Mouse (Mus musculus): Measurements from ENCODE around the gene Dedd. TPM values are rescaled to one million over a fixed set of nuclear protein-coding genes. Genes with fewer than 3 reads are reported as not detected.
"Not testable (repeated sequence)": the region's sequence is repeated elsewhere in the genome, so short reads cannot be mapped to it uniquely, and the experiment has no call there.

Dedd gene
- polyA plus RNA-seq, 1 experiment from 2014 or later, result 21.9 TPM

DNA sequence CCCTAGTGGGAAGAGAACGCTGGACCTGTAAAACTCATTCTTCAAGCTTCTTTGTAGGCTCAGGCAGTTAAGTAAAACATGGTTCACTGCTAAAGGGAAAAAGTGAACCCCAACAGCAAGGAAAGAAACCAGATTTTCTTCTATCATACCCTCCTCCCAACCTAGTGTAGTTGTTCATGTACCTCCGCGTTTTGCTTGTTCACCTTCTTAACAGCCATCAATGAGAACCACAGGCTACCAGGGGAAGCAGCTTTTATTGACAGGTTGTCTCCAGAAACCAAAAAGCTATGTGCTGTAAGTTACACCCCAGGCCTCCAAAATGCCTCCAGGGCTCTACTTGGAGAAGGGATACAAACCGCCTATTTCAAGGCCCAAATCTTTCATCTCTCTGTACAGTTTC, 40.6 kb upstream of the Dedd start:
- WGBS (ENCODE audit: missing documents), result 72% methylated on average over 4 of the region's 4 CpGs

DNA sequence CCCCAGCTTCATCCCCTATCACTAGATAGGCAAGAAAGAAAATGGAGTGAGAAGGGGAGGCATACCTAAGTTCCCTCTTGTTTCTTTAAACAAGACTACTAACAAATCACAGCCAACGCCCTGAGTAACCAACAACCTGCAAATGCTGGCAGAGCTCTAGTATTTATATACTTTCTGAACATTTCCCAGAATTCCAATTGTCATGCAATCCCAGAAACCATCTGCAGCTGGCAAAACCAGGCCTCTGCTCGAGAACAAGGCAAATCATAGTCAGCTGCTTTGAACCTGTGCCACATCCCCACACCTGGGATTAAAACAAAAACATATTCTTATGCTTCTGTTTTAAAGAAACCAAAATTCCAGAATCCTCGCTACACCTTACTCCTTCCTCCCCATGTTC, 35.6 kb upstream of the Dedd start:
- Histone ChIP-seq H3K4me3 (ENCODE audit: inconsistent target) (peak overlapping the region; percentile 98; the same call in 1 of the 2 replicates), H3K79me2 (ENCODE audit: inconsistent target) (peaks cover 40% of the 10 kb centered on the region), H3K27ac (no peak overlapping the region), H3K36me3 (ENCODE audit: inconsistent target) (peaks cover 15% of the 10 kb centered on the region; the same call in 1 of the 2 replicates)
- WGBS (ENCODE audit: missing documents), result 98% methylated on average over 3 of the region's 3 CpGs

More for the DNA sequence above, 40.6 kb upstream of the Dedd start:
- peaks cover 15% of the 10 kb centered on the region; the same call in 1 of the 2 replicates for H3K36me3 ChIP-seq (ENCODE audit: inconsistent target)
- no peak overlapping the region for H3K4me3 ChIP-seq (ENCODE audit: inconsistent target)
- no peak overlapping the region for H3K27ac ChIP-seq
- H3K79me2 ChIP-seq (ENCODE audit: inconsistent target), result peaks cover 43% of the 10 kb centered on the region

DNA sequence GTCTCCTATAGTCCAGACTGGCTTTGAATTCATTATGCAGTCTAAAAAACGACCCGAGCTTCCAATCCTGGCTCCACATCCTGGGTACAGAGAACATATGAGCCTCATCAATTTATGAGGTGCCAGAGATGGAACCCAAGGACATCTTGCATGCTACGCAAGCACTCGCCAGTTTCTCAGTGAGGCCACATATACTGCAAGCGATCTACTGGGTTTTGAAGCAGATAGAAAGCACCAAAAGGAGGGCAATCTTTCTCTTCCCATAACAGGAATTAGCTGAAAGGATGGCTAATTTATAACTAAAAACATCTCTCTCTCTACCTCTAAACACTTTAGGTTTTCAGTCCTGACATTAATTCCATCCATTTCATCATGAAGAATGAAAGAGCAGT, 35.0 kb upstream of the Dedd start:
- peaks cover 40% of the 10 kb centered on the region for H3K79me2 ChIP-seq (ENCODE audit: inconsistent target)
- peaks cover 12% of the 10 kb centered on the region; the same call in 1 of the 2 replicates for H3K36me3 ChIP-seq (ENCODE audit: inconsistent target)
- WGBS (ENCODE audit: missing documents), result 50% methylated on average over 5 of the region's 5 CpGs
- peak overlapping the region; percentile 96 for H3K27ac ChIP-seq
- peak overlapping the region; percentile 98 for H3K4me3 ChIP-seq (ENCODE audit: inconsistent target)

DNA sequence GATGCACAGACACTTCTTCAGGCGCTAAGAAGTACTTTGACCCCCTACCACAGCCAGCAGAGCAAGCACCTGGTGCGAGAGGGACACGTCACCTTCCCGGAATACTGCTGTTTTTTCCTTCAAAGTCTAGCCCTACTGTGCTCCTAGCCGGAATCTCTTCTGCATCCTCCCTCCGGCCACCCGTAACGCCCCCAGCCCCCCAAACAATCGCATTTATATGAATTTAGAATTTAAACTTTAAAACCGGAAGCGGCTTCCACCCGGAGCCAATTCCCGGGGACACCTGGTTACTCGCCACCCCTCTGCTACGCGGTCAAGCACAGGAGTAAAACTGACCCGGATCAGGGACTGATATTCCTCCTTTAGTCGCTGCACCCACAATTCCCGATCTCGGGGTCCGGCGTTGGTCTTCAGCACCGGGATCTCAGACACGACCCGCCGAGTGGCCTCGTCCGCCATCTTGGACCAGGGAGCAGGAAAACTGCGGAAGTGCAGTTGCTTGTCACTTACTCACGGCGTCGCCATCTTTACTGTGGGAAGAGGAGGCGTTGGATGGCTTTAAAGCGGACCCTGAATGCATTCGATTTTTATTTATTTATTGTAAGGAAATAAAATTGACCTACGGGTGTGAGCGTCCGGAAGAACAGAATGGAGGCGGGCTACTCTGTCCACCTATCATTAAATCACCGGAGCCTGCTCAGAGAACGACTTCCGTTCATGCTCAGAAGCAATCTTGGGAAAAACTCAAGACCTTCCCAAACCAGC, 34.5 kb upstream of the Dedd start, which contains the start of gene Ufc1:
Gene Ufc1 (minus strand): TSS at position 727 of the 765 bp plus-strand sequence.
- WGBS (ENCODE audit: missing documents), result under 1% methylated on average over 42 of the region's 42 CpGs
- H3K4me3 ChIP-seq (ENCODE audit: inconsistent target), result peak within 1 kb of the TSS; percentile 98
- peaks cover 40% of the 10 kb centered on the region for H3K79me2 ChIP-seq (ENCODE audit: inconsistent target)
- peaks cover 6% of the 10 kb centered on the region; the same call in 1 of the 2 replicates for H3K36me3 ChIP-seq (ENCODE audit: inconsistent target)
- peak within 1 kb of the TSS; percentile 96 for H3K27ac ChIP-seq

DNA sequence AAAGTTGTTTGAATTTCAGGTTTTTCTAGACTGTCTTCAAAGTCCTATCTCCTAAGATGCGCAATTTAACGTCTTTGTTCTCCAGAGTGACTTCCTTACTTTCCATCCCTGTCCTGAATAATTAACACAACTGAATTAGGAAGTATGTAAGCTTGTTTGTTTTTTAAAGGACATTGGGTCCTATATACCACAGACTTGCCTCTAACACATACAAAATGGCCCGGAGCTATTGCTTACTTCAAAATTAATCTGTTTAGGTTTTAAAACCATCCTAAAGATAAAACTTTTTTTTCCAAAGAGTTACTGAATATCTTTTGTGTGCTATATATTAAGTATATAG, 33.9 kb upstream of the Dedd start:
- 18% methylated on average over 3 of the region's 3 CpGs for WGBS (ENCODE audit: missing documents)

DNA sequence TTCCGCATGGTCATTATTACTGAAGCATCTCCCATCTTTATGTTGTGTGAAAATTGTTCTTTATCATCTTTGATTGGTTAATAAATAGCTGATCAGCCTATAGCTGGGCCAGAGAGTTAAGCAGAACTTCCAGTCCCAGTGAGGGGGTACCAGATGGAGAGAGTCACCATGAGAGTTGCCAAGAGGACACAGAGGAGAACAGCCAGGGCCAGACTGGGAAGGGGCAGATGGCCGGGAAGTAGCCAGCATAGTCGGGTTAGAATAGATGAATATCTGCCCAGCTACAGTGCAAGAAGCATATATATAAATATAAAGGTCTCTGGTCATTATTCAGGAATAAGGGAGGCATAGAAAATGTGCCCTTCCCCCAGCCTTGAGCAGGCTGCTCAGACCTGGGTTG, 30.7 kb upstream of the Dedd start:
- no peaks in the 10 kb centered on the region for H3K36me3 ChIP-seq (ENCODE audit: inconsistent target)
- WGBS (ENCODE audit: missing documents), result 95% methylated on average over 3 of the region's 3 CpGs
- H3K27ac ChIP-seq, result no peak overlapping the region
- no peak overlapping the region for H3K4me3 ChIP-seq (ENCODE audit: inconsistent target)
- H3K79me2 ChIP-seq (ENCODE audit: inconsistent target), result peaks cover 12% of the 10 kb centered on the region

More for the DNA sequence above, 33.9 kb upstream of the Dedd start:
- peak overlapping the region; percentile 98 for H3K4me3 ChIP-seq (ENCODE audit: inconsistent target)
- peaks cover under 1% of the 10 kb centered on the region; the same call in 1 of the 2 replicates for H3K36me3 ChIP-seq (ENCODE audit: inconsistent target)
- H3K27ac ChIP-seq, result peak overlapping the region; percentile 96
- H3K79me2 ChIP-seq (ENCODE audit: inconsistent target), result peaks cover 40% of the 10 kb centered on the region

DNA sequence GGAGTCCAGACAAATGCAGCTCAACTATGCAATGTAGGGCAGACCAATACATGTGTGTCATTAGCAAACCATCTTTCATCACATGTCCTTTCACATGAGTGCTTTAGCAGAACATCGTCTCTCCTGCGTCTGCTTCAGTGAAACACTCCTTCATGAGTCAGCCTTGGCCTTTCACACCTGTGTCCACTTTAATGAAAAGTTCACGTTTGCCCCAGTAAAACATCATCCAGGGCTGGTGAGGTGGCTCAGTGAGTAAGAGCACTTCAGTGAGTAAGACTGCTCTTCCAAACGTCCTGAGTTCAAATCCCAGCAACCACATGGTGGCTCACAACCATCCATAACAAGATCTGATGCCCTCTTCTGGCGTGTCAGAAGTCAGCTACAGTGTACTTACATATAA, 22.8 kb upstream of the Dedd start:
- H3K79me2 ChIP-seq (ENCODE audit: inconsistent target); H3K27ac ChIP-seq: not testable (repeated sequence)
- 82% methylated on average over 4 of the region's 5 CpGs for WGBS (ENCODE audit: missing documents)

DNA sequence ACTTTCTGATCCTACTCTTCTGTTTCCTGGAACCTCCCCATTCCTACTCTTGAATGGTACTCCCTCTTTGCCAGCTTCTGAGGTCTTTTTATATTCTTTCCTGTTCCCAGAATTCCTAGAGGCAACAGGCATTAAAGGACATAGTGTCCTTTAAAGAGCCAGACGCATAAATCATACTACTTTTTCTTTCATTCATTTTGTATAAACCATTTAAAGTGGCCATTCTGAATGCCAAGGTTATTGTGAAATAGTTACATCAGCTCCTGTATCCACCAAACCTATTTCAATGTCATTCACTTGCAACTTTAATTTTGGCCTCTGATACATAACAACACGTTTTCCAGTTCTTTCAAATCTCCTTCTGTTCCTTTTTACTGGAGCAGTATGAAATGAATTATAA, 19.6 kb upstream of the Dedd start:
- Histone ChIP-seq H3K79me2 (ENCODE audit: inconsistent target) (no peaks in the 10 kb centered on the region), H3K36me3 (ENCODE audit: inconsistent target) (no peaks in the 10 kb centered on the region), H3K27ac (no peak overlapping the region), H3K4me3 (ENCODE audit: inconsistent target) (no peak overlapping the region)
- 68% methylated on average over 2 of the region's 2 CpGs for WGBS (ENCODE audit: missing documents)

More for the DNA sequence above, 22.8 kb upstream of the Dedd start:
- not testable (repeated sequence) for H3K4me3 ChIP-seq (ENCODE audit: inconsistent target); H3K36me3 ChIP-seq (ENCODE audit: inconsistent target)

DNA sequence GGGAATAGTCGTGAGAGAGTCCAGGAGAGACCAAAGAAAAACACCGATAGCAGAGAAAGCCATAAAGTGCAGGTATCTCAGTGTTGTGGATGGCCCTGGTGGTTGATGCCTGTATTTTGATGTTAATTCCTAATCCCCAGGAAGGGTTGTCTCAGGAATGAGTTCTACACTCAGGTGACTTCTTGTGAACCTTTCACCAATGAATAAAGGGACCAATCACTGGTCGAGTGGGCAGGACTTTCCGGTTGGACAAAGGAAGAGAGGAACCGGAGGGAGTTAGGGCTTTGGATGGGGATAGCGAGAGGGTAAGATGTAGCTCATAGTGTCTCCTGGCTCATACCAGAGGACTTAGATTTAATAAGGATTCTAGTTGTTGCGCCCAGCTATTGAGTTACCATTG, 9.2 kb upstream of the Dedd start:
- peaks cover 3% of the 10 kb centered on the region; the same call in 1 of the 2 replicates for H3K79me2 ChIP-seq (ENCODE audit: inconsistent target)
- 54% methylated on average over 7 of the region's 7 CpGs for WGBS (ENCODE audit: missing documents)
- no peak overlapping the region for H3K4me3 ChIP-seq (ENCODE audit: inconsistent target)
- no peaks in the 10 kb centered on the region for H3K36me3 ChIP-seq (ENCODE audit: inconsistent target)
- no peak overlapping the region for H3K27ac ChIP-seq

DNA sequence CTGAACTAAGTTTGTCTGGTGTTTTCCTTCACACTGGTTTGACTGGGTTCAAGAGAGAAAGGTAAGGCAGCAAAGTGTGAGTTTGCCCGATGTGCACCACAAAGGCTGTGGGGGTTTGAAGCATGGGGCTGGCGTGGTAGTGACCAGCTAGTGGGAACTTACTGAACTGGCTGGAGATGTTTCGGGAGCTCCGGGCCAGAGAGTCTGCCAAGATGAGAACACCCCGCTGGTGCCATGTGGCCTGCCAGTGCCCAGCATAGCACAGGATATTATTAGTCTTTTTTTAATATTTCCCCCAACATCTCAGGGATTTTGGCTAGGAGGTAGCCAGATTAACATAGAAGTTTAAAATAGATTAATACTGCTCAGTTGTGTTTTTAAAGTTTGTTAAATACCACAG, 8.8 kb upstream of the Dedd start:
- no peak overlapping the region for H3K4me3 ChIP-seq (ENCODE audit: inconsistent target)
- H3K36me3 ChIP-seq (ENCODE audit: inconsistent target), result no peaks in the 10 kb centered on the region
- H3K27ac ChIP-seq, result no peak overlapping the region
- WGBS (ENCODE audit: missing documents), result 70% methylated on average over 5 of the region's 5 CpGs
- H3K79me2 ChIP-seq (ENCODE audit: inconsistent target), result peaks cover 7% of the 10 kb centered on the region

DNA sequence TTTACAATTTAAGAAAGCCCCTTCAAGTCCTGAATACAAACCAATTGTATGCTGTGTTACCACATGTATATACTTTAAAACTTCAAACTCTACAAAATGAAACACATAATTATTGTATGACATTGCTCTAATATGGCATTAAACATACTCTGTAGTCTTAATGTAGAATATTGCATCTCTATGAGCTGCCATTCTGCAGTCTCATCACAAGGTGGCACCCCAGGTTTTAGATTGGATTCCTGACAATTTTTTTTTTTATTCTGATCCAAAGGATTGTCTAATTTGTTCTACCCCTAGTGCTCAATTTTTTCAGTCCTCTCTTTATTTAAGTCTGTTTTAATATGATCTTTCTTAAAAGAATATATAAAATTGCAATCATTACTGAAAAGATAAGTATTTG, 7.5 kb upstream of the Dedd start:
- no peak overlapping the region for H3K27ac ChIP-seq
- no peak overlapping the region for H3K4me3 ChIP-seq (ENCODE audit: inconsistent target)
- H3K79me2 ChIP-seq (ENCODE audit: inconsistent target), result peaks cover 20% of the 10 kb centered on the region
- no peaks in the 10 kb centered on the region for H3K36me3 ChIP-seq (ENCODE audit: inconsistent target)

DNA sequence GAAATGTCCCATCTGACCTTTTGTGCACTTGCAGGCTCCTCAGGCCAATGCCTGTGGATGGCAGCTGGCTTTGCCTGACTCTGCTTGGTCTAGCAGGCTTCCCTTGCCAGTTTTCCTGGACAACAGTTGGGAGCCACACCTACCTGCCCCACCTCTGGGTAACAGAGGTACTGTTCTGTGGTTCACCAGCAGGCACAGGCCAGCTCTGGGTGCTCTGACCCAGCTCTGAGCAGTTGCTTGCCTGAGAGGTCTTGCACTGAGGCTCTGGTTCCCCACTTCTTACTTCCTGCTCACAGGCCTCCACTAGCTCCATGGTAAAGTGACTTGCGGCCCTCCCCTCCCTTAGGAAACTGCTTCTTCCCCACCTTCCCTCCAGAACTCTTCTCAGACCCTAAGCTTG, 6.9 kb upstream of the Dedd start:
- H3K4me3 ChIP-seq (ENCODE audit: inconsistent target), result no peak overlapping the region
- H3K27ac ChIP-seq, result no peak overlapping the region
- H3K36me3 ChIP-seq (ENCODE audit: inconsistent target), result no peaks in the 10 kb centered on the region
- peaks cover 23% of the 10 kb centered on the region for H3K79me2 ChIP-seq (ENCODE audit: inconsistent target)
- 90% methylated on average over 1 of the region's 1 CpGs for WGBS (ENCODE audit: missing documents)

DNA sequence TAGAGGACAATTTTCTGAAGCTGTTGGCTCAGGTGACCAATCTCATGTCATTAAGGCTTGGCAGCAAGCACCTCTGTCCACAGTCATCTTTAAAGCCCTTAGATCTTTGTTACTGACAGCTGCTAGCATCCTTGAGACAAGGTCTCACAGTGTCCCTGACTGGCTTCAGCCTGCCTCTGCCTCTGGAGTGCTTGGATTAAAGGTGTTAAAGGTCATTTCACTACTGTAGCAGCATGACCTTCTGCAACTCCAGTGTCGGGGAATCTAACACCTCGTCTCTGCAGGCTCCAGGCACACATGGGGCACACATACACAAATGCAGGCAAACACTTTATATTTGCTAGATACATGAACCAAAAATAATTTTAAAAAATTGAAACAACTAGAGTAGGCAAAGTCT, 3.4 kb upstream of the Dedd start:
- H3K36me3 ChIP-seq (ENCODE audit: inconsistent target), result no peaks in the 10 kb centered on the region
- H3K27ac ChIP-seq, result no peak overlapping the region
- H3K4me3 ChIP-seq (ENCODE audit: inconsistent target), result no peak overlapping the region
- peaks cover 51% of the 10 kb centered on the region for H3K79me2 ChIP-seq (ENCODE audit: inconsistent target)
- 100% methylated on average over 2 of the region's 2 CpGs for WGBS (ENCODE audit: missing documents)

DNA sequence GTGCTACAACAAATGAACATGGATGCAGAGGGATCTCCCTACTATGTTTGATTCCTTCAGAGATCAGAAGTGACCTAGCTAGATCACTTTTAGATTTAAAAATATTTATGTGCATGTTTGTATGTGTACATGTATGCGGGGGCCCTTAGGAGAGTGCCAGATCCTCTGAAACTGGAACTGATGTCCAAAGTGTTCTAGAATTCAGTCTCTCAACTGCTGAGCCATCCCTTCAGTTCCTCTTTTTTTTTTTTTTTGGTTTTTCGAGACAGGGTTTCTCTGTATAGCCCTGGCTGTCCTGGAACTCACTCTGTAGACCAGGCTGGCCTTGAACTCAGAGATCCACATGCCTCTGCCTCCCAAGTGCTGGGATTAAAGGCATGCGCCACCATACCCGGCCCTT, 2.4 kb upstream of the Dedd start:
- H3K36me3 ChIP-seq (ENCODE audit: inconsistent target); H3K4me3 ChIP-seq (ENCODE audit: inconsistent target); H3K27ac ChIP-seq: not testable (repeated sequence)
- peaks cover 61% of the 10 kb centered on the region for H3K79me2 ChIP-seq (ENCODE audit: inconsistent target)
- 0% methylated on average over 1 of the region's 4 CpGs for WGBS (ENCODE audit: missing documents)

DNA sequence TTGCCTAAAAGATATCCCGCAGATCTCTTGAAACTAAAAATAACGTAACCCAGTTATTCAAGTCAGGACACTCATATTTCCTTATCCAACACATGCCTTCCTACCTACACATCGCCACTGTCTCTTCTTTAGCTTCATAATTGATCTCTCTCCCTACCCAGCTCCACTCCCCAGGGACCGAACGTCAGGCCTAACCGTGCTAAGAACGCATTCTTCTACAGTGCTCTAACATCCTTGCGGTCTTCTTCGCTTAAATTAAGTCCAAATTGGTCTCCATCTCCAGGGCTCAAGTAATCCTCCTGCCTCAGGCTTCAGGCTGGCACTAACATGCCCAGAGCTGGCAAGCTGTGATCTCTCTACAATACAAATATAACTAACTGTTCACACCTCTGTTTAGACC, 701 bp upstream of the Dedd start:
- Histone ChIP-seq H3K36me3 (ENCODE audit: inconsistent target) (no peaks in the 10 kb centered on the region), H3K27ac (peak overlapping the region; percentile 93), H3K4me3 (ENCODE audit: inconsistent target) (peak overlapping the region; percentile 84), H3K79me2 (ENCODE audit: inconsistent target) (peaks cover 78% of the 10 kb centered on the region)
- WGBS (ENCODE audit: missing documents), result 36% methylated on average over 9 of the region's 9 CpGs
